Mouse (Mus musculus) heart, embryonic 11.5 days (tissue): Measurements from ENCODE around the gene Pi16. TPM values are rescaled to one million over a fixed set of nuclear protein-coding genes. Genes with fewer than 3 reads are reported as not detected.

Experiments
- ATAC-seq: fragments of 200-750 bp; cut with Nextera tagmentation; replicated peaks from 2 replicates; pipeline ENCODE4 v1.8.0; 2017; ENCODE audit warnings: moderate library complexity; ENCODE audit not compliant: insufficient number of reproducible peaks, low FRiP score, low TSS enrichment
- H3K27ac ChIP-seq: fragments of 300-500 bp; sonication (generic); 2 replicates; pipeline ENCODE4 v1.5.1; 2014; ENCODE audit warnings: mild to moderate bottlenecking, low read depth, low read length
- H3K27me3 ChIP-seq: fragments of 300-500 bp; sonication (generic); 2 replicates; pipeline ENCODE4 v1.6.1; 2014; ENCODE audit warnings: mild to moderate bottlenecking, low read length, mixed read lengths; ENCODE audit not compliant: control insufficient read depth, insufficient read depth
- H3K36me3 ChIP-seq: fragments of 300-500 bp; sonication (generic); 2 replicates; pipeline ENCODE4 v1.6.1; 2014; ENCODE audit warnings: mild to moderate bottlenecking, low read length, moderate library complexity, mixed read lengths; ENCODE audit not compliant: control insufficient read depth, insufficient read depth
- H3K4me1 ChIP-seq: fragments of 300-500 bp; sonication (generic); 2 replicates; pipeline ENCODE4 v1.6.1; 2014; ENCODE audit warnings: low read length; ENCODE audit not compliant: control insufficient read depth, insufficient read depth
- H3K4me2 ChIP-seq: fragments of 300-500 bp; sonication (generic); 2 replicates; pipeline ENCODE4 v1.6.1; 2014; ENCODE audit warnings: mild to moderate bottlenecking, moderate library complexity
- H3K4me3 ChIP-seq: fragments of 300-500 bp; sonication (generic); 2 replicates; pipeline ENCODE4 v1.5.1; 2014; ENCODE audit warnings: low read depth, low read length
- H3K9ac ChIP-seq: fragments of 300-500 bp; sonication (generic); 2 replicates; pipeline ENCODE4 v1.6.1; 2014; ENCODE audit warnings: mild to moderate bottlenecking, low read depth, low read length, moderate library complexity
- H3K9me3 ChIP-seq: fragments of 300-500 bp; sonication (generic); replicated peaks from 2 replicates; pipeline ENCODE4 v1.6.1; 2016; ENCODE audit warnings: low read length; ENCODE audit not compliant: control insufficient read depth
- whole genome bisulfite sequencing: fragments of 180-500 bp; shearing (Covaris S2); extraction: QIAGEN DNeasy Blood & Tissue Kit; methylation state at CpG from one replicate; pipeline ENCODE4 v1.1.7; 2014; ENCODE audit not compliant: insufficient replicate concordance; 5-methylcytosine and 5-hydroxymethylcytosine counted together
- polyA plus RNA-seq: library from polyadenylated mRNA; unstranded; fragments of >200 nt; fragmentation: Nextera tagmentation; extraction: Ambion mirVana; gene quantifications from 2 replicates; pipeline ENCODE4 v1.2.1, GENCODE M21; 2014

Pi16 gene
- polyA plus RNA-seq, 1 experiment from 2014 or later, result 1.7 TPM

- no peaks in the 10 kb centered on the region for H3K27me3 ChIP-seq
- no peak overlapping the region for H3K9ac ChIP-seq
- 77% methylated on average over 5 of the region's 5 CpGs for WGBS
- H3K4me2 ChIP-seq, result no peak overlapping the region
- no peaks in the 10 kb centered on the region for H3K4me1 ChIP-seq
- no peaks in the 10 kb centered on the region for H3K9me3 ChIP-seq
- no peak overlapping the region for H3K27ac ChIP-seq
- no peak overlapping the region for H3K4me3 ChIP-seq
- H3K36me3 ChIP-seq, result peaks cover 9% of the 10 kb centered on the region
- no peak for ATAC-seq
These were observed 35.9 kb upstream of the Pi16 start for GRCm38 (mm10) chr17:29281541-29281940.

- WGBS, result 72% methylated on average over 21 of the region's 21 CpGs
- ATAC-seq, result no peak
- H3K36me3 ChIP-seq, result peaks cover 9% of the 10 kb centered on the region
- no peak overlapping the region for H3K4me3 ChIP-seq
- no peaks in the 10 kb centered on the region for H3K9me3 ChIP-seq
- no peak overlapping the region for H3K4me2 ChIP-seq
- H3K27ac ChIP-seq, result no peak overlapping the region
- H3K27me3 ChIP-seq, result no peaks in the 10 kb centered on the region
- H3K4me1 ChIP-seq, result no peaks in the 10 kb centered on the region
- no peak overlapping the region for H3K9ac ChIP-seq
These were observed 35.1 kb upstream of the Pi16 start for GRCm38 (mm10) chr17:29282216-29282952.

- no peak for ATAC-seq
- H3K27ac ChIP-seq, result no peak overlapping the region
- 91% methylated on average over 7 of the region's 7 CpGs for WGBS
- H3K9ac ChIP-seq, result no peak overlapping the region
- H3K4me3 ChIP-seq, result no peak overlapping the region
- H3K4me2 ChIP-seq, result no peak overlapping the region
- no peaks in the 10 kb centered on the region for H3K27me3 ChIP-seq
- H3K9me3 ChIP-seq, result no peaks in the 10 kb centered on the region
- no peaks in the 10 kb centered on the region for H3K4me1 ChIP-seq
- H3K36me3 ChIP-seq, result peaks cover 3% of the 10 kb centered on the region
These were observed 25.7 kb upstream of the Pi16 start for GRCm38 (mm10) chr17:29291793-29292192.

GRCm38 (mm10) chr17:29292996-29293395 lies 24.5 kb upstream of the Pi16 start:
- Histone ChIP-seq H3K4me2 (no peak overlapping the region), H3K9ac (no peak overlapping the region), H3K36me3 (peaks cover 3% of the 10 kb centered on the region), H3K27me3 (no peaks in the 10 kb centered on the region), H3K4me3 (no peak overlapping the region), H3K9me3 (no peaks in the 10 kb centered on the region), H3K27ac (no peak overlapping the region), H3K4me1 (no peaks in the 10 kb centered on the region)
- WGBS, result 77% methylated on average over 3 of the region's 3 CpGs
- ATAC-seq, result no peak

GRCm38 (mm10) chr17:29293807-29294605 lies 23.5 kb upstream of the Pi16 start:
- H3K36me3 ChIP-seq, result peaks cover 3% of the 10 kb centered on the region
- ATAC-seq, result no peak
- no peaks in the 10 kb centered on the region for H3K9me3 ChIP-seq
- no peak overlapping the region for H3K27ac ChIP-seq
- H3K4me3 ChIP-seq, result no peak overlapping the region
- H3K4me1 ChIP-seq, result no peaks in the 10 kb centered on the region
- H3K27me3 ChIP-seq, result no peaks in the 10 kb centered on the region
- 81% methylated on average over 9 of the region's 9 CpGs for WGBS
- no peak overlapping the region for H3K4me2 ChIP-seq
- H3K9ac ChIP-seq, result no peak overlapping the region

GRCm38 (mm10) chr17:29295835-29296234 lies 21.6 kb upstream of the Pi16 start:
- no peak overlapping the region for H3K4me3 ChIP-seq
- 77% methylated on average over 5 of the region's 5 CpGs for WGBS
- H3K4me1 ChIP-seq, result no peaks in the 10 kb centered on the region
- H3K4me2 ChIP-seq, result no peak overlapping the region
- no peaks in the 10 kb centered on the region for H3K9me3 ChIP-seq
- H3K27me3 ChIP-seq, result no peaks in the 10 kb centered on the region
- no peak overlapping the region for H3K27ac ChIP-seq
- H3K9ac ChIP-seq, result no peak overlapping the region
- ATAC-seq, result no peak
- H3K36me3 ChIP-seq, result peaks cover 10% of the 10 kb centered on the region

GRCm38 (mm10) chr17:29297321-29297720 lies 20.2 kb upstream of the Pi16 start:
- no peak overlapping the region for H3K9ac ChIP-seq
- no peak for ATAC-seq
- H3K27me3 ChIP-seq, result no peaks in the 10 kb centered on the region
- peaks cover 3% of the 10 kb centered on the region; the same call in 1 of the 2 replicates for H3K4me1 ChIP-seq
- no peak overlapping the region for H3K4me2 ChIP-seq
- no peak overlapping the region for H3K27ac ChIP-seq
- no peak overlapping the region for H3K4me3 ChIP-seq
- H3K9me3 ChIP-seq, result no peaks in the 10 kb centered on the region
- WGBS, result 64% methylated on average over 10 of the region's 10 CpGs
- H3K36me3 ChIP-seq, result peaks cover 10% of the 10 kb centered on the region

GRCm38 (mm10) chr17:29297813-29298212 lies 19.7 kb upstream of the Pi16 start:
- no peak overlapping the region for H3K4me3 ChIP-seq
- H3K9me3 ChIP-seq, result no peaks in the 10 kb centered on the region
- H3K27ac ChIP-seq, result no peak overlapping the region
- H3K4me2 ChIP-seq, result no peak overlapping the region
- peaks cover 10% of the 10 kb centered on the region for H3K36me3 ChIP-seq
- H3K27me3 ChIP-seq, result no peaks in the 10 kb centered on the region
- H3K9ac ChIP-seq, result no peak overlapping the region
- H3K4me1 ChIP-seq, result peaks cover 3% of the 10 kb centered on the region
- 86% methylated on average over 6 of the region's 6 CpGs for WGBS
- no peak for ATAC-seq
